Mouse (Mus musculus) adrenal gland, postnatal 25 days (tissue): Measurements from ENCODE around the gene Gm21976. TPM values are rescaled to one million over a fixed set of nuclear protein-coding genes. Genes with fewer than 3 reads are reported as not detected.

Experiments
- DNase-seq: peaks from one replicate; pipeline ENCODE4 v3.0.0; 2021; ENCODE audit warnings: mixed read lengths
- total RNA-seq: library from RNA; stranded (reverse); gene quantifications from 2 replicates; pipeline ENCODE4 v1.2.3, GENCODE M21; 2021

Gene Gm21976
- total RNA-seq, 1 experiment from 2014 or later = not detected

GRCm38 (mm10) chr13:98354871-98355558, 75.3 kb downstream of the Gm21976 start:
- DNase-seq = peak; percentile 21

- peak; percentile 41 for DNase-seq
Observed at GRCm38 (mm10) chr13:98355559-98356111, 75.9 kb downstream of the Gm21976 start.

GRCm38 (mm10) chr13:98356176-98356972, 76.7 kb downstream of the Gm21976 start:
- no peak for DNase-seq

Other genes starting within 250 kb of the Gm21976 start
- 16.0 and 19.8 TPM in 2 replicates for gene Arhgef28, start 73.4 kb upstream of the Gm21976 start, total RNA-seq
- 15.1 and 19.1 TPM in 2 replicates for gene Utp15, start 16.8 kb upstream of the Gm21976 start, total RNA-seq
- gene Ankra2, start 16.8 kb upstream of the Gm21976 start, total RNA-seq = 22.9 and 29.1 TPM in 2 replicates
- gene Btf3, start 37.1 kb downstream of the Gm21976 start, total RNA-seq = 357 and 391 TPM in 2 replicates
- gene Foxd1, start 74.4 kb downstream of the Gm21976 start, total RNA-seq = 0.30 and 0.48 TPM in 2 replicates
- not detected in 2 replicates for gene Gm10320, start 212.1 kb downstream of the Gm21976 start, total RNA-seq